10 mouse cellular contexts compared by ENCODE assay signal in the genomic region with DNA sequence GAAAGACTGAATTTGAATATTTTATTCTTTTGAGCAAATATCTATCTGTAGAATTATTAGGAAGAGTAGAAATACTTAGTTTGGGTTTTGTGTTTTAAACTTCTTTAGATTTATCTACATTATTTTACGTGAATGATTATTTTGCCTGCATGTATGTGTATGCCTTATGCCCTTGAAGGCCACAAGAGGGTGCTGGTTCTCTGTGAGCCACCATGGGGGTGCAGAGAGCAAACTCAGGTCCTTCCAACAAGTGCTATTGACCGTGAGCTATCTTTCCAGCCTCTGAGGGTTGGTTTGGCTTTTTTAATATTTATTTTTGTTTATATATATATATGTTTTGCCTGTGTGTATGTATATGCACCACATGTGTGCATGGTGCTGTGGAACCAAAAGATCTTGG. TPM values are rescaled to one million over a fixed set of nuclear protein-coding genes. Genes with fewer than 3 reads are reported as not detected.
DNase-seq lines count a peak whose midpoint lies in the region; ATAC-seq and TF ChIP-seq lines count a peak whose summit lies in the region.
"Had no signal": no experiment of that assay in that cellular context is flagged by ENCODE, and none has a peak within 500 bp of the region (broad histone marks: within the 10 kb centered on the region; RNA-seq: fewer than 3 reads in every experiment).

No protein-coding gene starts in this region.

- no peaks in the 10 kb centered on the region for H3K9me3 ChIP-seq in forebrain, postnatal 0 days (ENCODE audit: low read length)
- no peaks in the 10 kb centered on the region for H3K9me3 ChIP-seq in forebrain, embryonic 15.5 days
- no peaks in the 10 kb centered on the region for H3K9me3 ChIP-seq in neural tube, embryonic 15.5 days (replicated peaks)
- H3K9me3 ChIP-seq in midbrain, embryonic 13.5 days, result no peaks in the 10 kb centered on the region
- H3K9me3 ChIP-seq: heart, embryonic 13.5 days had no signal

- no peak overlapping the region for H3K27ac ChIP-seq in forebrain, postnatal 0 days (ENCODE audit: low read depth, low read length)
- no peak overlapping the region for H3K27ac ChIP-seq in forebrain, embryonic 15.5 days (replicated peaks)
- H3K27ac ChIP-seq in neural tube, embryonic 15.5 days (replicated peaks), result no peak overlapping the region
- no peak overlapping the region for H3K27ac ChIP-seq in midbrain, embryonic 13.5 days
- H3K27ac ChIP-seq: heart, embryonic 13.5 days; macrophage had no signal

- no peak overlapping the region for H3K9ac ChIP-seq in forebrain, postnatal 0 days
- no peak overlapping the region for H3K9ac ChIP-seq in forebrain, embryonic 15.5 days (replicated peaks)
- H3K9ac ChIP-seq in neural tube, embryonic 15.5 days (replicated peaks), result no peak overlapping the region
- no peak overlapping the region for H3K9ac ChIP-seq in midbrain, embryonic 13.5 days (replicated peaks)
- H3K9ac ChIP-seq: heart, embryonic 13.5 days had no signal

- ATAC-seq in forebrain, postnatal 0 days, result no peak; the same call in 1 of the 2 replicates
- no peak for ATAC-seq in forebrain, embryonic 15.5 days (replicated peaks)
- ATAC-seq in neural tube, embryonic 15.5 days (ENCODE audit: low FRiP score), result no peak
- ATAC-seq in midbrain, embryonic 13.5 days, result no peak

- peak; percentile 15 for DNase-seq in forebrain, postnatal 0 days
- peak; percentile 26 for DNase-seq in retina, adult 2 months (ENCODE audit: low read depth, low spot score)
- no peak for DNase-seq in retina, embryonic 14.5 days (ENCODE audit: low spot score)
- peak; percentile 43 for DNase-seq in embryo, embryonic 11 days
- peak; percentile 23 to 30 for DNase-seq in lung, postnatal 4 days

- peaks cover 52% of the 10 kb centered on the region for H3K36me3 ChIP-seq in forebrain, postnatal 0 days (ENCODE audit: insufficient read depth)
- H3K36me3 ChIP-seq in forebrain, embryonic 15.5 days, result peaks cover 76% of the 10 kb centered on the region
- H3K36me3 ChIP-seq in neural tube, embryonic 15.5 days, result peaks cover 55% of the 10 kb centered on the region
- H3K36me3 ChIP-seq in midbrain, embryonic 13.5 days, result peaks cover 75% of the 10 kb centered on the region

- H3K4me1 ChIP-seq in forebrain, postnatal 0 days (ENCODE audit: insufficient read depth), result no peaks in the 10 kb centered on the region
- no peaks in the 10 kb centered on the region for H3K4me1 ChIP-seq in forebrain, embryonic 15.5 days
- H3K4me1 ChIP-seq in neural tube, embryonic 15.5 days, result no peaks in the 10 kb centered on the region
- no peaks in the 10 kb centered on the region for H3K4me1 ChIP-seq in midbrain, embryonic 13.5 days (replicated peaks)

- no peak overlapping the region for H3K4me2 ChIP-seq in forebrain, postnatal 0 days (ENCODE audit: low read depth)
- no peak overlapping the region for H3K4me2 ChIP-seq in forebrain, embryonic 15.5 days (replicated peaks)
- H3K4me2 ChIP-seq in neural tube, embryonic 15.5 days, result no peak overlapping the region
- no peak overlapping the region for H3K4me2 ChIP-seq in midbrain, embryonic 13.5 days (replicated peaks)
- H3K4me2 ChIP-seq: heart, embryonic 13.5 days had no signal

- H3K27me3 ChIP-seq in forebrain, postnatal 0 days (ENCODE audit: insufficient read depth, low read length), result no peaks in the 10 kb centered on the region
- H3K27me3 ChIP-seq in forebrain, embryonic 15.5 days, result no peaks in the 10 kb centered on the region
- H3K27me3 ChIP-seq in neural tube, embryonic 15.5 days (replicated peaks), result no peaks in the 10 kb centered on the region
- H3K27me3 ChIP-seq in midbrain, embryonic 13.5 days, result no peaks in the 10 kb centered on the region
- H3K27me3 ChIP-seq: heart, embryonic 13.5 days had no signal

- TF ChIP-seq CTCF in forebrain, postnatal 0 days (IDR thresholded peaks at IDR 0.05; ENCODE audit: low read depth), result peak; percentile 65

- H3K4me3 ChIP-seq in forebrain, postnatal 0 days (ENCODE audit: low read depth, low read length), result no peak overlapping the region
- H3K4me3 ChIP-seq in forebrain, embryonic 15.5 days, result no peak overlapping the region
- no peak overlapping the region for H3K4me3 ChIP-seq in neural tube, embryonic 15.5 days (replicated peaks)
- no peak overlapping the region for H3K4me3 ChIP-seq in midbrain, embryonic 13.5 days (replicated peaks)
- H3K4me3 ChIP-seq: heart, embryonic 13.5 days had no signal

- WGBS in forebrain, postnatal 0 days, result 76% methylated on average over 2 of the region's 2 CpGs
- 77% methylated on average over 2 of the region's 2 CpGs for WGBS in forebrain, embryonic 15.5 days
- 83% methylated on average over 2 of the region's 2 CpGs for WGBS in neural tube, embryonic 15.5 days
- WGBS in midbrain, embryonic 13.5 days, result 89% methylated on average over 2 of the region's 2 CpGs

RNA-seq across cellular contexts. Expression of a gene that starts 28.9 kb away (rescaled TPM):
- 310 and 492 TPM in 2 replicates for total RNA-seq in forebrain, postnatal 0 days (2014; rRNA removed)
- 790 and 1,004 TPM in 2 replicates for polyA plus RNA-seq in forebrain, postnatal 0 days (2015; fragmentation: Nextera tagmentation; extraction: Ambion mirVana)
- polyA plus RNA-seq in forebrain, embryonic 15.5 days (2015; fragmentation: Nextera tagmentation; extraction: Ambion mirVana), result 632 and 664 TPM in 2 replicates
- polyA plus RNA-seq in neural tube, embryonic 15.5 days (2015; fragmentation: Nextera tagmentation; extraction: Ambion mirVana), result 675 and 765 TPM in 2 replicates
- 621 and 667 TPM in 2 replicates for polyA plus RNA-seq in midbrain, embryonic 13.5 days (2015; fragmentation: Nextera tagmentation; extraction: Ambion mirVana)
